Mouse (Mus musculus) cerebellum, postnatal 25 days (tissue): ENCODE measurements around the gene Col7a1.

Experiments used
- DNase-seq, 2 experiments: peaks; one replicate each; pipeline ENCODE4 v3.0.0; 2021; ENCODE audit warnings: mixed read lengths in 2 of 2

Gene Col7a1

GRCm38 (mm10) chr9:108953081-108953636 lies at the start of gene Col7a1:
TSS of gene Col7a1 (plus strand) at chr9:108953586.
- no peak for DNase-seq

GRCm38 (mm10) chr9:108912308-108912707 lies 41.1 kb upstream of the Col7a1 start:
- DNase-seq, result no peak

- DNase-seq, result no peak
Observed at GRCm38 (mm10) chr9:108913161-108913560, 40.2 kb upstream of the Col7a1 start.

GRCm38 (mm10) chr9:108913621-108914020 lies 39.8 kb upstream of the Col7a1 start:
- DNase-seq, result no peak

GRCm38 (mm10) chr9:108914491-108914890 lies 38.9 kb upstream of the Col7a1 start, which contains the start of gene Tmem89:
TSS of gene Tmem89 (plus strand) at chr9:108914619.
- peak; percentile 48 to 72 for DNase-seq

DNA sequence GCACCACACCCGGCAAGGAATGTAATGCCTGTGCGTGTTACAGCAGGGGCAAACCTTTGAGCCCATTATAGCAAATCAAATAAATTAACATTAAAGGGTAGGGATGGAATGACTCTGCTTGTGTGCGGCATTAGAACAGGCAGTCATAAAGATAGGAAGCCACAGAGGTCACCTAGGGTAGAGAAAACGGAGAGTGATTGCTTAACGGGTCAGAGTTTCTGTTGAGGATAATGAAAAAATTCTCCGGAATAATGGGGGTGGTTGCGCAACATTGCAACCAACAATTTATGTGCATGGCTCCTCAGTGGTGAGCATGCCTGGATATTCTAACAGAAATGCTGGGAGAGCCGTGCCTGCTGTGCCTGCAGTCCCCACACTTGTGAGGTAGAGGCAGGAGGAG lies 27.5 kb upstream of the Col7a1 start:
- DNase-seq, result no peak

DNA sequence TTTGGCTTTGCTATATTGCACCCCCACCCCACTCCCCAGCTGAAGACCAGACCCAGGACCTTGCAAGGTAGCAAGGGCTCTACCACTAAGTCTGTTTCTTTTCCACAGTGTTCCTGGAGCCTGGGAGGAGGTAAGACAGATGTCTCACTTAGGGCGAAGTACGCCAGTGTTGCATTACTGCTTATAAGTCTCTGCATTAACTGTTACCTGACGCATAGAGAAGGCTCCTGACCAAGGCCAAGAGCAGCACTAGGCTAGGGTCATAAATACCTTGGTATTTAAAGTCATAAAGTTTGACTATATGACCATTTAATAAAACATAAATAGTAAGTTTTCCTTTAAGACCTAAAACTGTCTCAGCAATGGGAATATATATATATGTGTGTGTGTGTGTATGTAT lies 25.0 kb upstream of the Col7a1 start:
- no peak for DNase-seq

DNA sequence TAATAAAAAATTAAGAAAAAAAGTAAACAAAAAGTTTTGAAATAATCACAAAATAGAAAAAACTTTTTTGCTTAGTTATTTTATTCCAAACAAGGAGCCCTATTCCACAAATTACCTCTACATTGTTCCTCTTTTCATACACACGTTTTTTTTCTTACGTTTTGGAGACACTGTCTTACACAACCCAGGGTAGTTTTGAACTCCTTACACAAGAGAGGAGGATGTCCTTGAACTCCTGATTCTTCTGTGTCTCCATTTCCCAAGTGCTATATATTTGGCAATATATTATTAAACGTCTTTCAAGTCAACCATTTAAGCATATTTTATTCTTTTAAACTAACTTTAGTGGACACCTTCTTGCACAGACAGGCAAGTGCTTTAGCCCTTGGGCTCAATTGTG lies 17.4 kb upstream of the Col7a1 start:
- no peak for DNase-seq

DNA sequence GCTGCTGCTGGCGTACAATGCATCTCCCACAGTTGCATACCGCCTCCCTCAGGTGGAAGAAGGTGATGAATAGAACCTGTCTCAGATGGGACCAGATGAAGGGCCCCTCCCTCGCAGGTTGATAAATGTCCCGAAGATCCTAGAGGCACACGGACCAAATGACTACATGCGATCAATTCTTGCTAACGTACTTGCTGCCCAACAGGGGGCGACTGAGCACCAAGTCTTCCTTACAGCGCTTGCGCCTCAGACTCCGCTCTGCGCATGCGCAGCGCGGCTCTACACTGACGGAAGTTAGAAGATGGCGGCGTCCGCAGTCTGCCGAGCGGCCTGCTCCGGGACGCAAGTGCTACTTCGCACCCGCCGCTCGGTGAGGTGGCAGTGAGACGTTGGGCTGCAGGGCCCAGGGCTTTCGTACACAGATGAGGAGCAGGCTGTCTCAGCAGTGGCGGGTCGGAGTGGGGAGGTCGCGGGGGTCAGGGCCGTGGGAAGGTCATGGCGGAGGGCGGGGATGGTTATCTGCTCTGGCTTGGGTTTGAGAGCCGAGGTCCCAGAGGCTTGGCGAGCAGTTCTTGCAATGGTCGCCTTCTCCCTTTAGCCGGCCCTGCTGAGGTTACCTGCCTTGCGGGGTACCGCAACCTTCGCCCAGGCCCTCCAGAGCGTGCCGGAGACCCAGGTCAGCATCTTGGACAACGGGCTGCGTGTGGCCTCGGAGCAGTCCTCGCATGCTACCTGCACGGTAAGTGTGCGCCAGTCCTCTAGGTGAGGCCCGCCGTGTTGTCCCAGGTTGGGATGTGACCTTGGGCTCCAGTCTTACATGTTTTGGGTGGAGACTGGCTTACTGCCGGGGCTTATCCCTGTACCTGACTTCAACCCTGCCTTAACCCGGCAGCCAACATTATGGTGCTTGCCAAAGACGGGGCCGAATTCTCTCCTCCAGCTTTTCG lies 16.7 kb upstream of the Col7a1 start, which contains the start of gene Uqcrc1:
TSS of gene Uqcrc1 (plus strand) at position 216 of the 947 bp plus-strand sequence.
- peak; percentile 98 to 99 for DNase-seq

DNA sequence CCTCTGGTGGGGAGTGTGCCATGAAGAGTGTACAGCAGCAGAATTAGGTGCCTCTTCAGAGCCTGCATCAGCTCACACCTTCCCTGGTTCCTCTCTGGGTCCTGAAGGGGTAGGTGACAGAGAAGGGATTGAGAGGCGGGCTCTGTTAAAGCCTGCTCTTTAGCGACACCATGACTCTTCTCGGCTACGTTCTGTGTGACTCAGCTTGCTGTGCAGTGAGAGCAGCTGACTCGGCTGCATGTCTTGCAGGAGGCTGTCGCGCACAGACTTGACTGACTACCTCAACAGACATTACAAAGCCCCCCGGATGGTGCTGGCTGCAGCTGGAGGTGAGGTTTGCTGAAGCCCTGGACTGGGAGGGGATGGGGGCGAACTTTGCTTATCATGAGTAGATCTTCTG lies 8.3 kb upstream of the Col7a1 start:
- no peak for DNase-seq

GRCm38 (mm10) chr9:108945608-108946007 lies 7.8 kb upstream of the Col7a1 start:
- no peak for DNase-seq

DNA sequence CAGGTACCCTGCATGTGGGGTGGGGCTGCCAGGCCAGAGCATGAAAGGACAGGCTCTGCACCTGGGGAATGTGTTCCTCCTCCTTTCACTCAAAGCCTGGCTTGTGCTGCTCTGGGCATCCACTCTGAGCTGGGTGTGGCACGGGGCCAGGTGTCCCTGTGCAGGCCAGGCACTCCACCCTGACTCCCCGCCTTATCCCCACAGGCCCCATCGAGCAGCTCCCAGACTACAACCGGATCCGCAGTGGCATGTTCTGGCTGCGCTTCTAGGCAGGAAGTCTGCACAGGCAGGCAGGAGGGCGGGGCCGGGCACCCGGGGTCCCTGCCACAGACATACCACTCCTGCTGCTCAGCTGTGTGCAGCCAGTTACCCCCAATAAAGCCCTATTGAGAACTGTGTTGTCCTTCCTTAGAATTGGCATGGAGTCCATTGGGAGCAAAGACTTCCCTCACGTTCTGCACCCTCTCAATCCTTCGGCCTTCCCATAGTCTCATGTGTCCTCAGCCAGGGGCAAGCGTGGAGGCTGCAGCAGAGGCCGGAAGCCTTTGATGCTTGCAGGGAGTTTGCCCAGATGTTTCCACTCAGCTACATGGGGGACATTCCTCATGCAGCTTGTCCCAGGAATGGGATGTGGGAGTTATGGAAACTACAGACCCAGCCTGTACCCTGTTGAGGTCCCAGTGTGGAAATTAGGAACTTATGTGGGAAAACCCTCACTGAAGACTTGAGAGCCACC lies 4.0 kb upstream of the Col7a1 start:
- peak; percentile 70 to 83 for DNase-seq

- peak; percentile 52 to 61 for DNase-seq
Observed at GRCm38 (mm10) chr9:108949967-108950728, 3.2 kb upstream of the Col7a1 start.

GRCm38 (mm10) chr9:108955241-108955640 lies 1.9 kb downstream of the Col7a1 start:
- DNase-seq, result peak in 1 of 2 experiments; percentile 33

DNA sequence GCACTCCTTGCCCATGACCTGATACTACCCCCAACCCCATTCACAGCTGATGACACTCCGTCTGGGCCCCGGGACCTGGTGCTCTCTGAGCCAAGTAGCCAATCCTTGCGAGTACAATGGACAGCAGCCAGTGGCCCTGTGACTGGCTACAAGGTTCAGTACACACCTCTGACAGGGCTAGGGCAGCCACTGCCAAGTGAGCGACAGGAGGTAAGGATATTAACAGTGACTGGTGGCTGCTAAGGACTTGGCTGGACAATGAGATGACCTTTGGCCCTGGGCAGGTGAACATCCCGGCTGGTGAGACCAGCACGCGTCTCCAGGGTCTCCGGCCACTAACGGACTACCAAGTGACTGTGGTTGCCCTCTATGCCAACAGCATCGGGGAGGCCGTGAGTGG lies 2.5 kb downstream of the Col7a1 start:
- DNase-seq, result no peak

DNA sequence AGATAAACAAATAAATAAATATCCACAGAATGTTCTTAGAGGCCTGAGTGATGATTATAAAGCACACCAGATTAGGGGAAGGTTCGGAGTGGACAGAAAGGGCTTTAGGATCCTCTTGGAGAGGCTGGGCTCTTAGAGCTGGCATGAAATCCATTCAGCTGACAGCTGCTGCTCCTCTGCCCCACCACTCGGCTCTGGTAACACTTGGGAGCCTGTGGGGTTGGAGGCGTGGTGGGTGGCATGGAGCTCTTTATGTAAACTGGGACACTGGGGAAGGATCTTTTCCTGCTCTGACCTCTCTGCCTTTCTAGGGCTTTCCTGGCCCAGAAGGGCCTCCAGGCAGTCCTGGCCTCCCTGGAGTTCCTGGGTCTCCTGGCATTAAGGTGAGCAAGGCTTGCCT lies 10.2 kb downstream of the Col7a1 start:
- no peak for DNase-seq

- no peak for DNase-seq
Observed at GRCm38 (mm10) chr9:108964338-108964737, 11.0 kb downstream of the Col7a1 start.

GRCm38 (mm10) chr9:108970623-108971022 lies 17.2 kb downstream of the Col7a1 start:
- DNase-seq, result no peak

GRCm38 (mm10) chr9:108976483-108976882 lies 23.1 kb downstream of the Col7a1 start:
- DNase-seq, result no peak

DNA sequence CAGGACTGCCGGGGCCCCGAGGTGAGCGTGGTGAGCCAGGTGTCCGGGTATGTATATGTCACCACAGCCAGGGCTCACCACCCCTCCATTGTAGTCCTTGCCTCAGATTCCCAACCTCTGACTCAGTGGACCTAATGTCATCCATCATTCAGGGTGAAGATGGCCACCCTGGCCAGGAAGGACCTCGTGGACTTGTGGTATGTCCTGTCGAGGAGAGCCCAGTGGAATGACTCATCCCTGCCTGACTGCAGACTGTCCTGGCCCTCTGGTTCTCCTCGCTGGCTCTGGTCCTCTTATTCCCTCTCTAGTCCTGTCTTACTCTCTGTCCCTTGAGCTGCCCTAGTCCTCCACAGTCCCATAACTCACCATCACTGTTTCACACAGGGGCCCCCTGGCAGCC lies 24.6 kb downstream of the Col7a1 start:
- DNase-seq, result no peak

DNA sequence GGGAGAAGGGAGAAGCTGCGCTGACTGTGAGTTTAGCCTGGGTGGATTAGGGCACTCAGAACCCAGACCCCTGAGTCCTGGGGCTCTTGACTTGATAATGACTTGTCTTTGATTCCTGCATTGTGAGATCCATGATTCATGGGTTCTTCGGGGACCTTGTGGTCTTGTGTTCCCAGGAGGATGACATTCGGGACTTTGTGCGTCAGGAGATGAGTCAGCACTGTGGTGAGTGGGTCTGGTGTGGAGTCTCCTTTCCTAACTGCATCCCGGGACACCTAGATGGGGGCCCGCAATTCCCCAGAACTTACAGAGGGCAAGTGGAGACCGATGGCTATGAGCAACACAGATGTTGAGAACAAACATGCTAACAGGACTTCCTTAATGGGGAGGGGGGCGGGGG lies 29.1 kb downstream of the Col7a1 start:
- no peak for DNase-seq

DNA sequence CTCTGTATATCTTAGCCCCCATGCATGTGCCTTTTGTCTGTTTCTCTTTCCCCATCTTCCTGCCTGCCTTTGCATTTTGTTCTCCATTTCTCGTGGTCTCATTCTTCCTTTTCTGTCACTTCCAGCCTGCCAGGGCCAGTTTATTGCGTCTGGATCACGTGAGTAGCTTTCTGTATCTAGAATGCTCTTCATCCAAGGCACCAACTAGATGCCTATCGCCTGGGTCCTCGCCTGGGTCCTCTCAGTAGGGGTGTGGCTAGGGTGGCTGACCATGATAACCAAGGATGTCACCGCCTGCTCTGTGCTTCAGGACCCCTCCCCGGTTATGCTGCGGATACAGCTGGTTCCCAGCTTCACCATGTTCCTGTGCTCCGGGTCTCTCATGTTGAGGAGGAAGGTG lies 29.8 kb downstream of the Col7a1 start:
- DNase-seq, result no peak

DNA sequence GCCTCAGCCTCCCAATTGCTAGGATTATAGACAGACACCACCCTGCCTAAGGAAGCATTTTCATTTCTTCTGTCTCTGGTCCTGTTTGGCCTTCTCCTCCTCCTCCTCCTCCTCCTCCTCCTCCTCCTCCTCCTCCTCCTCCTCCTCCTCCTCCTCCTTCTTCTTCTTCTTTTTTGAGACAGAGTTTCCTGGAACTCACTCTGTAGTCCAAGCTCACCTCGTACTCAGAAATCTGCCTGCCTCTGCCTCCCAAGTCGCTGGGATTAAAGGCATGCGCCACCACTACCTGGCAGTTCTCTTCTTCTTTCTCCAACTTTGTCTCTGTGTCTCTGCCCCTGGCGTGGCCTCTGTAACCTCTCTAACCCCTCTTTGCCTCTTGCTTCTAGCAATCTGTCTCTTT lies 32.3 kb downstream of the Col7a1 start, which contains the start of gene Ucn2:
TSS of gene Ucn2 (plus strand) at position 301 of the 400 bp plus-strand sequence.
- DNase-seq, result no peak
